Mouse (Mus musculus) midbrain, embryonic 14.5 days (tissue): ENCODE measurements around the gene Cd83. TPM values are rescaled to one million over a fixed set of nuclear protein-coding genes. Genes with fewer than 3 reads are reported as not detected.

ENCODE experiments used
- ATAC-seq: fragments of 200-750 bp; cut with Nextera tagmentation; 2 replicates; pipeline ENCODE4 v1.8.0; 2017; ENCODE audit warnings: moderate number of reproducible peaks, moderate library complexity; ENCODE audit not compliant: low FRiP score, low TSS enrichment
- DNase-seq: peaks from one replicate; pipeline ENCODE4 v3.0.0-alpha.2; 2015
- H3K27ac ChIP-seq: fragments of 300-500 bp; sonication (generic); replicated peaks from 2 replicates; pipeline ENCODE4 v1.5.1; 2014; ENCODE audit warnings: mild to moderate bottlenecking, low read depth, low read length, moderate library complexity
- H3K27me3 ChIP-seq: fragments of 300-500 bp; sonication (generic); 2 replicates; pipeline ENCODE4 v1.6.1; 2014; ENCODE audit warnings: low read length, control low read depth, mixed read lengths; ENCODE audit not compliant: control insufficient read depth, insufficient read depth
- H3K36me3 ChIP-seq: fragments of 300-500 bp; sonication (generic); 2 replicates; pipeline ENCODE4 v1.6.1; 2014; ENCODE audit warnings: low read length, control low read depth; ENCODE audit not compliant: control insufficient read depth, insufficient read depth
- H3K4me1 ChIP-seq: fragments of 300-500 bp; sonication (generic); 2 replicates; pipeline ENCODE4 v1.6.1; 2014; ENCODE audit warnings: mild to moderate bottlenecking, antibody characterized with exemption, low read length, control low read depth; ENCODE audit not compliant: control insufficient read depth, insufficient read depth
- H3K4me2 ChIP-seq: fragments of 300-500 bp; sonication (generic); 2 replicates; pipeline ENCODE4 v1.6.1; 2014; ENCODE audit warnings: mild to moderate bottlenecking, low read length, moderate library complexity
- H3K4me3 ChIP-seq: fragments of 300-500 bp; sonication (generic); replicated peaks from 2 replicates; pipeline ENCODE4 v1.5.1; 2014; ENCODE audit warnings: low read depth, low read length
- H3K9ac ChIP-seq: fragments of 300-500 bp; sonication (generic); replicated peaks from 2 replicates; pipeline ENCODE4 v1.6.1; 2014; ENCODE audit warnings: mild to moderate bottlenecking, low read length, moderate library complexity
- H3K9me3 ChIP-seq: fragments of 300-500 bp; sonication (generic); 2 replicates; pipeline ENCODE4 v1.6.1; 2016; ENCODE audit warnings: low read length, control low read depth, mixed read lengths; ENCODE audit not compliant: control insufficient read depth
- WGBS: fragments of 180-500 bp; shearing (Covaris S2); extraction: QIAGEN DNeasy Blood & Tissue Kit; methylation state at CpG from one replicate; pipeline ENCODE4 v1.1.7; 2014; 5-methylcytosine and 5-hydroxymethylcytosine counted together
- polyA plus RNA-seq: library from polyadenylated mRNA; unstranded; fragments of >200 nt; fragmentation: Nextera tagmentation; extraction: Ambion mirVana; gene quantifications from 2 replicates; pipeline ENCODE4 v1.2.1, GENCODE M21; 2014

The Cd83 gene
- polyA plus RNA-seq, 1 experiment from 2014 or later, result 17.4 TPM

- DNase-seq (no peak), ATAC-seq (no peak)
- Histone ChIP-seq H3K4me1 (no peaks in the 10 kb centered on the region), H3K4me2 (no peak overlapping the region), H3K36me3 (no peaks in the 10 kb centered on the region), H3K27me3 (no peaks in the 10 kb centered on the region), H3K4me3 (no peak overlapping the region), H3K27ac (no peak overlapping the region), H3K9me3 (no peaks in the 10 kb centered on the region), H3K9ac (no peak overlapping the region)
- 87% methylated on average over 4 of the region's 4 CpGs for WGBS
Observed at GRCm38 (mm10) chr13:43798655-43799054, 14.1 kb downstream of the Cd83 start.

- Histone ChIP-seq H3K27ac (no peak overlapping the region), H3K4me3 (no peak overlapping the region), H3K4me2 (no peak overlapping the region), H3K36me3 (no peaks in the 10 kb centered on the region), H3K9me3 (no peaks in the 10 kb centered on the region), H3K4me1 (no peaks in the 10 kb centered on the region), H3K27me3 (no peaks in the 10 kb centered on the region), H3K9ac (no peak overlapping the region)
- ATAC-seq, result no peak
- DNase-seq, result no peak
Observed at GRCm38 (mm10) chr13:43800136-43800535, 15.6 kb downstream of the Cd83 start.

GRCm38 (mm10) chr13:43801961-43802360 lies 17.4 kb downstream of the Cd83 start:
- no peaks in the 10 kb centered on the region for H3K36me3 ChIP-seq
- no peak overlapping the region for H3K27ac ChIP-seq
- H3K4me2 ChIP-seq, result no peak overlapping the region
- H3K4me3 ChIP-seq, result no peak overlapping the region
- H3K9me3 ChIP-seq, result no peaks in the 10 kb centered on the region
- WGBS, result 87% methylated on average over 3 of the region's 3 CpGs
- H3K9ac ChIP-seq, result no peak overlapping the region
- no peaks in the 10 kb centered on the region for H3K27me3 ChIP-seq
- ATAC-seq (no peak), DNase-seq (no peak)
- peaks cover 9% of the 10 kb centered on the region for H3K4me1 ChIP-seq

- DNase-seq (no peak), ATAC-seq (no peak)
- WGBS, result 88% methylated on average over 8 of the region's 8 CpGs
- Histone ChIP-seq H3K4me2 (no peak overlapping the region), H3K27me3 (no peaks in the 10 kb centered on the region), H3K27ac (no peak overlapping the region), H3K4me1 (peaks cover 13% of the 10 kb centered on the region), H3K9me3 (no peaks in the 10 kb centered on the region), H3K4me3 (no peak overlapping the region), H3K36me3 (no peaks in the 10 kb centered on the region), H3K9ac (no peak overlapping the region)
Observed at GRCm38 (mm10) chr13:43802361-43803137, 18.0 kb downstream of the Cd83 start.

- DNase-seq (no peak), ATAC-seq (no peak)
Observed at GRCm38 (mm10) chr13:43804648-43805047, 20.1 kb downstream of the Cd83 start.

GRCm38 (mm10) chr13:43805159-43805758 lies 20.7 kb downstream of the Cd83 start:
- DNase-seq, result no peak
- Histone ChIP-seq H3K4me3 (no peak overlapping the region), H3K4me1 (peaks cover 13% of the 10 kb centered on the region), H3K9me3 (no peaks in the 10 kb centered on the region), H3K27me3 (no peaks in the 10 kb centered on the region), H3K27ac (no peak overlapping the region), H3K4me2 (no peak overlapping the region), H3K36me3 (no peaks in the 10 kb centered on the region), H3K9ac (no peak overlapping the region)
- ATAC-seq, result no peak
- 87% methylated on average over 5 of the region's 5 CpGs for WGBS

More at GRCm38 (mm10) chr13:43804648-43805047, 20.1 kb downstream of the Cd83 start:
- Histone ChIP-seq H3K36me3 (no peaks in the 10 kb centered on the region), H3K9ac (no peak overlapping the region), H3K4me1 (peaks cover 13% of the 10 kb centered on the region), H3K4me3 (no peak overlapping the region), H3K4me2 (no peak overlapping the region), H3K27ac (no peak overlapping the region), H3K27me3 (no peaks in the 10 kb centered on the region), H3K9me3 (no peaks in the 10 kb centered on the region)
- 94% methylated on average over 3 of the region's 3 CpGs for WGBS

GRCm38 (mm10) chr13:43806371-43807271 lies 22.0 kb downstream of the Cd83 start:
- peak; percentile 53 for DNase-seq
- peak overlapping the region; percentile 10; the same call in 1 of the 2 replicates for H3K9ac ChIP-seq
- H3K36me3 ChIP-seq, result no peaks in the 10 kb centered on the region
- H3K9me3 ChIP-seq, result no peaks in the 10 kb centered on the region
- no peak overlapping the region for H3K4me3 ChIP-seq
- no peaks in the 10 kb centered on the region for H3K27me3 ChIP-seq
- H3K4me1 ChIP-seq, result peaks cover 13% of the 10 kb centered on the region
- H3K27ac ChIP-seq, result peak overlapping the region; percentile 28; the same call in 1 of the 2 replicates
- no peak for ATAC-seq
- whole genome bisulfite sequencing, result 32% methylated on average over 14 of the region's 14 CpGs
- peak overlapping the region; percentile 31; the same call in 1 of the 2 replicates for H3K4me2 ChIP-seq

- Histone ChIP-seq H3K4me1 (peaks cover 13% of the 10 kb centered on the region), H3K4me2 (no peak overlapping the region), H3K9me3 (no peaks in the 10 kb centered on the region), H3K9ac (no peak overlapping the region), H3K36me3 (no peaks in the 10 kb centered on the region), H3K27ac (no peak overlapping the region), H3K27me3 (no peaks in the 10 kb centered on the region), H3K4me3 (no peak overlapping the region)
- WGBS, result 48% methylated on average over 3 of the region's 3 CpGs
- ATAC-seq (no peak), DNase-seq (no peak)
Observed at GRCm38 (mm10) chr13:43807272-43807675, 22.7 kb downstream of the Cd83 start.
